Mouse (Mus musculus): ENCODE measurements around the gene Gdf7. TPM values are rescaled to one million over a fixed set of nuclear protein-coding genes. Genes with fewer than 3 reads are reported as not detected.

Gene Gdf7
- polyA plus RNA-seq, 1 experiment from 2014 or later, result 0.85 TPM

DNA sequence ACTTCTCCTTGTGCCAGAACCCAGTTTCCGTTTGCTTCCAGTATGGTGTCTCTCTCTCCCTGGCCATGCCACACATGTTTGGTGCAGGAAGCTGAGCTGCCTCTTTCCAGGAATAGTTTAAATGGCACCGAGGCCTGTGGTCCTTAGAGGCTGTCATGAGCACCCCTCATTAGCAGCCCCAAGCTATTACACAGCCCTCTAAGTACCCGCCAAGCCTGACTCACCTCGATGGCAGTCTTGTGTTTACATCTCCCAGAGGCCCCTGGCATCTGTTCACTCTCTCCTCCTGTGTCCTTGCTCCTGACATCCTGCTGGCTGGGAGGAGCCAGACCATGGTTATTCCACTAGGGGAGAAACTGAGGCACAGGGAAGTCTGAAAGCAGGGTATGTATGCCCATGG is 36.7 kb upstream of the Gdf7 start:
- Histone ChIP-seq H3K27me3 (no peaks in the 10 kb centered on the region), H3K36me3 (peaks cover 43% of the 10 kb centered on the region), H3K9me3 (replicated peaks) (no peaks in the 10 kb centered on the region), H3K27ac (replicated peaks) (no peak overlapping the region), H3K4me1 (peaks cover 18% of the 10 kb centered on the region; the same call in 1 of the 2 replicates), H3K4me2 (replicated peaks) (no peak overlapping the region), H3K9ac (no peak overlapping the region), H3K4me3 (replicated peaks) (no peak overlapping the region)
- WGBS, result 48% methylated on average over 4 of the region's 4 CpGs
- ATAC-seq (ENCODE audit: insufficient number of reproducible peaks, low FRiP score, low TSS enrichment, low read depth), result peak; percentile 41; the same call in 1 of the 2 replicates

- H3K27ac ChIP-seq (replicated peaks), result no peak overlapping the region
- H3K4me3 ChIP-seq (replicated peaks), result no peak overlapping the region
- H3K9me3 ChIP-seq (replicated peaks), result no peaks in the 10 kb centered on the region
- H3K36me3 ChIP-seq, result peaks cover 44% of the 10 kb centered on the region
- no peak overlapping the region for H3K4me2 ChIP-seq (replicated peaks)
- no peaks in the 10 kb centered on the region for H3K27me3 ChIP-seq
- no peak overlapping the region for H3K9ac ChIP-seq
- no peak; the same call in 1 of the 2 replicates for ATAC-seq (ENCODE audit: insufficient number of reproducible peaks, low FRiP score, low TSS enrichment, low read depth)
- peaks cover 18% of the 10 kb centered on the region; the same call in 1 of the 2 replicates for H3K4me1 ChIP-seq
- 66% methylated on average over 12 of the region's 12 CpGs for WGBS
Observed at GRCm38 (mm10) chr12:8337286-8338060, 35.7 kb upstream of the Gdf7 start.

DNA sequence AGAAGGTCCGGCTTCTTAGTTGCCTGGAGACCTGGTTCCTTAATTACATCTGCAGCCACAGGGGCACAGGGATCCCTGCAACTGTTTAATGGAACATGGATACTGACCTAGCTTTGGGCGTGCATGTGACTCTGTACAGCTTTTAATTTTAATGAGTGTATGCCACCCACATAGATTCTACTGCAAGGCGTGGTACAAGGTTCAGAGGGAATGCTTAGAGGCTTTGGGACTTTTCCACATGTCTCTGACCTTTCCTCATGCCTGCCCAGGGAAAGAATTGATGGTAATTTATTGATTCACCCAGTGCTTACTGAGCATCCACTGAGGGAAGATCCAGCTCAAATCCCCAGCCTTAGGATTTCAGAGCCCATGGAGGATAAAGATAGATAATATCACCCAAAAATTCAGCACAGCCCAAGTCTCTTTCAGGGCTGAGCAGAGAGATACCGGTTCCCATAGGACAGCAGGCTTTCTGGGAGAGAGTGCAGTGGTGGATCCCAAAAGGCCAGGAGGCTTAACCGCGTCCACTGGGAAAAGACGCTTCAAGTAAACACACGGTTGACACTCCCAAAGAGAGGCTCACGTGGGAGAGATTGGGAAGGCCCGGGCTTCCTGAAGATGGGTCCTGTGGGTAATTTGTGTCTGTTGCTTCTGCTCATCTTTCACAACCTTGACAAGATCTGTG is 35.0 kb upstream of the Gdf7 start:
- Histone ChIP-seq H3K27me3 (no peaks in the 10 kb centered on the region), H3K4me2 (replicated peaks) (no peak overlapping the region), H3K36me3 (peaks cover 37% of the 10 kb centered on the region), H3K27ac (replicated peaks) (no peak overlapping the region), H3K9ac (no peak overlapping the region), H3K4me3 (replicated peaks) (no peak overlapping the region), H3K4me1 (peaks cover 20% of the 10 kb centered on the region; the same call in 1 of the 2 replicates), H3K9me3 (replicated peaks) (no peaks in the 10 kb centered on the region)
- no peak for ATAC-seq (ENCODE audit: insufficient number of reproducible peaks, low FRiP score, low TSS enrichment, low read depth)
- 87% methylated on average over 10 of the region's 10 CpGs for WGBS

GRCm38 (mm10) chr12:8335503-8335902 is 33.7 kb upstream of the Gdf7 start:
- Histone ChIP-seq H3K27ac (replicated peaks) (no peak overlapping the region), H3K9ac (no peak overlapping the region), H3K36me3 (peaks cover 36% of the 10 kb centered on the region), H3K9me3 (replicated peaks) (no peaks in the 10 kb centered on the region), H3K4me1 (peaks cover 26% of the 10 kb centered on the region), H3K27me3 (no peaks in the 10 kb centered on the region), H3K4me2 (replicated peaks) (no peak overlapping the region), H3K4me3 (replicated peaks) (no peak overlapping the region)
- WGBS, result 94% methylated on average over 2 of the region's 2 CpGs
- ATAC-seq (ENCODE audit: insufficient number of reproducible peaks, low FRiP score, low TSS enrichment, low read depth), result no peak

- Histone ChIP-seq H3K27me3 (no peaks in the 10 kb centered on the region), H3K9ac (no peak overlapping the region), H3K27ac (replicated peaks) (no peak overlapping the region), H3K4me1 (peaks cover 26% of the 10 kb centered on the region), H3K4me2 (replicated peaks) (no peak overlapping the region), H3K4me3 (replicated peaks) (no peak overlapping the region), H3K9me3 (replicated peaks) (no peaks in the 10 kb centered on the region), H3K36me3 (peaks cover 36% of the 10 kb centered on the region)
- no peak for ATAC-seq (ENCODE audit: insufficient number of reproducible peaks, low FRiP score, low TSS enrichment, low read depth)
- WGBS, result 87% methylated on average over 4 of the region's 4 CpGs
Observed at GRCm38 (mm10) chr12:8334261-8334660, 32.5 kb upstream of the Gdf7 start.

DNA sequence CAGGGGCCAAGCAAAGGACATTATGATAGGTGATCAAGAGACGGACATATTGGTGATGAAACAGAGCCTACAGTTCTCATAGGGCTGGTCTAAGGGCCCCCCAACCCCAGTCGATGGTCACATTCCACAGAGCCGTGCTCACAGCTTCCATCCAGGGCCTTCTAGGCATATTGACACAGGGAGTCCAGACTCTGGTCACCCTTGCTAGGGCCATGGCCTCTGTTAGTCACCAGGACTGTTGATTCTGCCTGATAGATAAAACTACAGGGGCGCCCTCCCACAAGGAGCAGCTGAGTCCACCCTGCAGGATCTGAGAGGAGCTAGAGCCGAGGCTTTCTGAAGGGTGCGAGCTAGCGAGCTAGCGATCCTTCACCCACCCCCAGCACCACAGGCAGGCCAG is 31.9 kb upstream of the Gdf7 start:
- peaks cover 35% of the 10 kb centered on the region for H3K36me3 ChIP-seq

GRCm38 (mm10) chr12:8332174-8332542 is 30.4 kb upstream of the Gdf7 start:
- Histone ChIP-seq H3K4me3 (replicated peaks) (no peak overlapping the region), H3K36me3 (peaks cover 34% of the 10 kb centered on the region), H3K27ac (replicated peaks) (no peak overlapping the region), H3K9me3 (replicated peaks) (no peaks in the 10 kb centered on the region), H3K4me1 (peaks cover 14% of the 10 kb centered on the region), H3K9ac (no peak overlapping the region), H3K4me2 (replicated peaks) (no peak overlapping the region), H3K27me3 (no peaks in the 10 kb centered on the region)
- ATAC-seq (ENCODE audit: insufficient number of reproducible peaks, low FRiP score, low TSS enrichment, low read depth), result no peak
- WGBS, result 67% methylated on average over 5 of the region's 5 CpGs

More for the DNA sequence above, 31.9 kb upstream of the Gdf7 start:
- Histone ChIP-seq H3K4me1 (peaks cover 21% of the 10 kb centered on the region), H3K9ac (no peak overlapping the region), H3K27ac (replicated peaks) (no peak overlapping the region), H3K27me3 (no peaks in the 10 kb centered on the region), H3K4me3 (replicated peaks) (no peak overlapping the region), H3K9me3 (replicated peaks) (no peaks in the 10 kb centered on the region), H3K4me2 (replicated peaks) (no peak overlapping the region)
- WGBS, result 90% methylated on average over 8 of the region's 8 CpGs
- ATAC-seq (ENCODE audit: insufficient number of reproducible peaks, low FRiP score, low TSS enrichment, low read depth), result no peak

- H3K4me2 ChIP-seq (replicated peaks), result no peak overlapping the region
- H3K4me3 ChIP-seq (replicated peaks), result no peak overlapping the region
- no peak overlapping the region for H3K27ac ChIP-seq (replicated peaks)
- WGBS, result 56% methylated on average over 14 of the region's 14 CpGs
- no peak overlapping the region for H3K9ac ChIP-seq
- ATAC-seq (ENCODE audit: insufficient number of reproducible peaks, low FRiP score, low TSS enrichment, low read depth), result no peak
- peaks cover 16% of the 10 kb centered on the region for H3K4me1 ChIP-seq
- peaks cover 28% of the 10 kb centered on the region for H3K36me3 ChIP-seq
- no peaks in the 10 kb centered on the region for H3K9me3 ChIP-seq (replicated peaks)
- no peaks in the 10 kb centered on the region for H3K27me3 ChIP-seq
Observed at GRCm38 (mm10) chr12:8331489-8332173, 29.9 kb upstream of the Gdf7 start.

GRCm38 (mm10) chr12:8329236-8329635 is 27.5 kb upstream of the Gdf7 start:
- Histone ChIP-seq H3K27ac (replicated peaks) (no peak overlapping the region), H3K36me3 (peaks cover 24% of the 10 kb centered on the region), H3K4me1 (peaks cover 16% of the 10 kb centered on the region), H3K9me3 (replicated peaks) (no peaks in the 10 kb centered on the region), H3K9ac (no peak overlapping the region), H3K4me2 (replicated peaks) (no peak overlapping the region), H3K27me3 (no peaks in the 10 kb centered on the region), H3K4me3 (replicated peaks) (no peak overlapping the region)
- ATAC-seq (ENCODE audit: insufficient number of reproducible peaks, low FRiP score, low TSS enrichment, low read depth), result no peak
- WGBS, result 91% methylated on average over 7 of the region's 7 CpGs

DNA sequence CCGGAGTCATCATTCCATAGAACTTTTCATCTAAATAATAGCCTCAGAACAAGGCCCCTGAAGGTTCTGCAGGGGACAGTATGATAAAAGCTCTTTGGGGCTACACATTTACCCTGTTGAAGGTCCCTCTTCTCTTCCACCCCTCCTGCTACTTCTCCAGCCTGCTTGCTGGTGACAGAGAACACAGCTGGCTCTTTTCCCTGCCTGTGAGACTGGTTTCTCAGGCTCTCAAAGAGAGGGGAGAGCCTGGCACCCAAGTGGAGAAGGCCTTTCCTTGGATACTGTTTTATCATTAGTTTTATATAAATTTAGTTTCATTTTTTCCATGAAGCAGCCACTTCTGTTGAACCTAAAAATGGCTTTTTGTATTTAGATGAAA is 25.9 kb upstream of the Gdf7 start:
- H3K36me3 ChIP-seq, result peaks cover 24% of the 10 kb centered on the region

More for the DNA sequence above, 25.9 kb upstream of the Gdf7 start:
- Histone ChIP-seq H3K4me3 (replicated peaks) (no peak overlapping the region), H3K4me2 (replicated peaks) (no peak overlapping the region), H3K9ac (no peak overlapping the region), H3K9me3 (replicated peaks) (no peaks in the 10 kb centered on the region), H3K27me3 (no peaks in the 10 kb centered on the region), H3K4me1 (peaks cover 16% of the 10 kb centered on the region), H3K27ac (replicated peaks) (peak overlapping the region; percentile 17; the same call in 1 of the 2 replicates)
- WGBS, result 67% methylated on average over 1 of the region's 1 CpGs
- no peak for ATAC-seq (ENCODE audit: insufficient number of reproducible peaks, low FRiP score, low TSS enrichment, low read depth)

Measured in embryonic facial prominence, embryonic 15.5 days (tissue).